Mouse (Mus musculus): ENCODE data around the gene Gfi1b.

The Gfi1b gene

GRCm38 (mm10) chr2:28606601-28607340, 15.0 kb downstream of the Gfi1b start:
- in situ Hi-C loops (cut with MboI; ENCODE audit: low pct_unique_long_range_greater_than_20kb in 1 of 2, low sequenced_read_pairs in 2 of 2, unreplicated experiment in 1 of 2): no loop called here

GRCm38 (mm10) chr2:28605789-28606541, 15.8 kb downstream of the Gfi1b start:
- in situ Hi-C loops (cut with MboI; ENCODE audit: low pct_unique_long_range_greater_than_20kb in 1 of 2, low sequenced_read_pairs in 2 of 2, unreplicated experiment in 1 of 2): no loop called here

GRCm38 (mm10) chr2:28603542-28603941, 18.2 kb downstream of the Gfi1b start:
- in situ Hi-C loops (cut with MboI; ENCODE audit: low pct_unique_long_range_greater_than_20kb in 1 of 2, low sequenced_read_pairs in 2 of 2, unreplicated experiment in 1 of 2): no loop called here

GRCm38 (mm10) chr2:28601720-28602590, 19.8 kb downstream of the Gfi1b start:
- in situ Hi-C loops (cut with MboI; ENCODE audit: low pct_unique_long_range_greater_than_20kb in 1 of 2, low sequenced_read_pairs in 2 of 2, unreplicated experiment in 1 of 2): no loop called here

- in situ Hi-C loops (cut with MboI; ENCODE audit: low pct_unique_long_range_greater_than_20kb in 1 of 2, low sequenced_read_pairs in 2 of 2, unreplicated experiment in 1 of 2): loop anchor here in 1 of 2 experiments (5.0 kb wide), 1 partner anchor 33 kb away; no protein-coding TSS in a partner anchor
Measured at GRCm38 (mm10) chr2:28599569-28599900, 22.2 kb downstream of the Gfi1b start.

- in situ Hi-C loops (cut with MboI; ENCODE audit: low pct_unique_long_range_greater_than_20kb in 1 of 2, low sequenced_read_pairs in 2 of 2, unreplicated experiment in 1 of 2): loop anchor here in 1 of 2 experiments (5.0 kb wide), 1 partner anchor 33 kb away; no protein-coding TSS in a partner anchor
Measured at GRCm38 (mm10) chr2:28598692-28599568, 22.9 kb downstream of the Gfi1b start.

GRCm38 (mm10) chr2:28597733-28598547, 23.8 kb downstream of the Gfi1b start:
- in situ Hi-C loops (cut with MboI; ENCODE audit: low pct_unique_long_range_greater_than_20kb in 1 of 2, low sequenced_read_pairs in 2 of 2, unreplicated experiment in 1 of 2): loop anchor here in 1 of 2 experiments (5.0 kb wide), 1 partner anchor 34 kb away; no protein-coding TSS in a partner anchor

- in situ Hi-C loops (cut with MboI; ENCODE audit: low pct_unique_long_range_greater_than_20kb in 1 of 2, low sequenced_read_pairs in 2 of 2, unreplicated experiment in 1 of 2): loop anchor here in 1 of 2 experiments (5.0 kb wide), 1 partner anchor 35 kb away; no protein-coding TSS in a partner anchor
Measured at GRCm38 (mm10) chr2:28596998-28597397, 24.8 kb downstream of the Gfi1b start.

GRCm38 (mm10) chr2:28596021-28596420, 25.8 kb downstream of the Gfi1b start:
- in situ Hi-C loops (cut with MboI; ENCODE audit: low pct_unique_long_range_greater_than_20kb in 1 of 2, low sequenced_read_pairs in 2 of 2, unreplicated experiment in 1 of 2): loop anchor here in 1 of 2 experiments (5.0 kb wide), 1 partner anchor 36 kb away; no protein-coding TSS in a partner anchor

- in situ Hi-C loops (cut with MboI; ENCODE audit: low pct_unique_long_range_greater_than_20kb in 1 of 2, low sequenced_read_pairs in 2 of 2, unreplicated experiment in 1 of 2): no loop called here
Measured at GRCm38 (mm10) chr2:28592809-28593208, 29.0 kb downstream of the Gfi1b start.

- in situ Hi-C loops (cut with MboI; ENCODE audit: low pct_unique_long_range_greater_than_20kb in 1 of 2, low sequenced_read_pairs in 2 of 2, unreplicated experiment in 1 of 2): no loop called here
Measured at GRCm38 (mm10) chr2:28591479-28591878, 30.3 kb downstream of the Gfi1b start.

GRCm38 (mm10) chr2:28588574-28588973, 33.2 kb downstream of the Gfi1b start:
- in situ Hi-C loops (cut with MboI; ENCODE audit: low pct_unique_long_range_greater_than_20kb in 1 of 2, low sequenced_read_pairs in 2 of 2, unreplicated experiment in 1 of 2): no loop called here

GRCm38 (mm10) chr2:28585730-28586129, 36.1 kb downstream of the Gfi1b start:
- in situ Hi-C loops (cut with MboI; ENCODE audit: low pct_unique_long_range_greater_than_20kb in 1 of 2, low sequenced_read_pairs in 2 of 2, unreplicated experiment in 1 of 2): no loop called here

- in situ Hi-C loops (cut with MboI; ENCODE audit: low pct_unique_long_range_greater_than_20kb in 1 of 2, low sequenced_read_pairs in 2 of 2, unreplicated experiment in 1 of 2): no loop called here
Measured at GRCm38 (mm10) chr2:28585043-28585571, 36.7 kb downstream of the Gfi1b start.

- in situ Hi-C loops (cut with MboI; ENCODE audit: low pct_unique_long_range_greater_than_20kb in 1 of 2, low sequenced_read_pairs in 2 of 2, unreplicated experiment in 1 of 2): no loop called here
Measured at GRCm38 (mm10) chr2:28583651-28584050, 38.1 kb downstream of the Gfi1b start, which contains the start of gene Gtf3c5. Gene Gtf3c5 (minus strand): TSS chr2:28583751.

- in situ Hi-C loops (cut with MboI; ENCODE audit: low pct_unique_long_range_greater_than_20kb in 1 of 2, low sequenced_read_pairs in 2 of 2, unreplicated experiment in 1 of 2): no loop called here
Measured at GRCm38 (mm10) chr2:28582647-28583353, 39.0 kb downstream of the Gfi1b start.
